Mouse (Mus musculus) neutrophil, adult 65 days (primary cell): ENCODE results near the gene Carmil1. TPM values are rescaled to one million over a fixed set of nuclear protein-coding genes. Genes with fewer than 3 reads are reported as not detected.

Experiments used
- total RNA-seq: library from RNA; stranded (reverse); gene quantifications from 2 replicates; pipeline ENCODE4 v1.2.4, GENCODE M21; 2023

Carmil1 gene
- total RNA-seq, result 2.1 and 2.7 TPM in 2 replicates

DNA sequence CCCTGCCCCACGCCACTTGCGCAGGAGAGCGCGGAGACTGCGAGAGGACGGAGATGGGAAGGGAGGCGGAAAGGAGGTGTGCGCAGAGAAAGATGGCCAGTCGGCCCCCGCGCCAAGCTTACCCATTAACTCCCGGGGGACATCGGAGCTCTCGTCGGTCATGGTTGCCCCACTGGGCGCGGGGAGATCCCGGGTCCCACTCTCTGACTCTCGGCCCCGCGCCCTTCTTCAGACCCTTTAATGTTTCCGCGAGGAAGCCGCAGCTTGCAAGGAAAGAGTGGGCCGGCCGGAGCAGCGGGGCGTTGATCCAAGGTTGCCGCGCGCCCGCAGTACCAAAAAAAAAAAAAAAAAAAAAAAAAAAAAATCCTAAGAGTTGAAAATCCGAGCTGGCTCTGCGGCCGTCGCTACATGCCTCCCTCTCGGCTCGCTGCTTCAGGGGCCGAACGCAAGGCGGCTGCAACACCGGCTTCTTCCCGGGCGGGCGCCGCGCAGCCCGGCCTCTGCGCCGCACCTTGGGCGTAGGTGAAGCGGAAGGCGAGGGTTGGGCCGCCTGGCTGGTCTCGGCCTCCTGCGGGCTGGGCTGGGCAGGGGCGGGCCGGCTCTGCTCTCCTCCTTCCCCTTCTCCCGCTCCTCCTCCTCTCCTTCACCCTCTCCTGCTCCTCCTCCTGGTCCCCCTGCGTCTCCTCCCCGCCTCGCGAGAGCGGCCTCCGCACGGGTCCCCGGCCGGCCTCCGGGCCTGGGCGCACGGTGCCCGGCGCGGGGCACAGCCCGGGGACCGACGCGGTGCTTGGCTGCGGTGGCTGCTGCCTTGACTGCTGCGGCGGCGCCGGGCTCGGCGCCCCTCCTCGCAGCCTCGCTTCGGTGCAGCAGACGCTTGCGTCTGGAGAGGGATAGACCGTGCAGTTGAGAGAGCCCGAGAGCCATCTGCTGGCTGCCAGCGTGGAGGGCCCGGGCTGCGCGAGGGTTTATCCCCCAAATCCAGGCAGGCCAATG, at the start of gene Carmil1:
Carmil1 (minus strand) TSS at position 357 of the 993 bp plus-strand sequence.

DNA sequence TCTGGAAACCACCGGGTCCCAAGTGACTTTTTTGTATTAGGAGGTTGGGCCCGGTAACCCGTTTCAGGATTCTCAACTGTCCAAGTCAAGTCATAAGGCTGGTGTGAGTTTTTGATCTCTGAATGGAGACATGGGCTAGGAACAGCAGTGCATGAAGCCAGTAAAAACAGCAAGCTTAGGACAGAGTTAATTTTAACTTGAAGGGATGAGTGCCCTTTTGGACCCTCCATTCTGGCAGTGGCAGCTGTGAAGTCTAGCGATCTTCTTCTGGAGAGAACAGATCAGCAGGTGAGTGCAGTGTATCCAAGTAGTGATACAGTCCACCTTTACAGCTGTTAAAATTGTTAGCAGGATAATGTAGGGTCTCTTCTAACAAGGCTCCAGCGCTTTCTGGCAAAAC, 46.6 kb upstream of the Carmil1 start, which contains the start of gene Cmah:
Cmah (plus strand) TSS at position 204 of the 400 bp plus-strand sequence.

DNA sequence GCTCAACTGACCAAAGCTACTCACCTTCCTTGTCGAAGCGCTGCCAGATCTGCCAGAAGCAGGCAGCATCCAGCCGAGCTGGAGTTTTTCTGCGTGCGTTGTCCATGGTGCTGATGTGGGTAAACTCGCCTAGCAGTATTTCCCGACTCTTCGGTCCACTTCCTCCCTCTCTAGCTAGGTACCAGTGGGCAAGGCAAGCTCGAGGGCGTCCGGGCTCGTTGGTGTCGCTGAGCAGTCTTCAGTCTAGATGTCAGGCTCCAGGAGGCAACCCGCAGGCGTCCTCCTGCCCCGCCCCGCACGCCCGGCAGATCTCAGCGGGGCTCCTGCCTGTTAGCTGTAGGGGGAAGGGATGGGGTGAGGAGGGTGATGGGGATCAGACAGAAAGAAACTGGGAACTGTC, 289.7 kb downstream of the Carmil1 start, which contains the start of gene Scgn:
Scgn (minus strand) TSS at position 287 of the 400 bp plus-strand sequence.

Other genes starting within 250 kb of the Carmil1 start
- gene Cmah, start 46.6 kb upstream of the Carmil1 start, total RNA-seq, result 51.0 and 55.3 TPM in 2 replicates